Mouse (Mus musculus): ENCODE data around the gene Eif3k. TPM values are rescaled to one million over a fixed set of nuclear protein-coding genes. Genes with fewer than 3 reads are reported as not detected.
A peak's percentile ranks its signal among the peaks of the same experiment; 100 is the strongest.

Eif3k gene
- total RNA-seq, 2 experiments from 2014 or later = 201 to 212 TPM

GRCm38 (mm10) chr7:28960354-28961046, 21.2 kb downstream of the Eif3k start:
- DNase-seq (ENCODE audit: low spot score in 2 of 2) = no peak

GRCm38 (mm10) chr7:28959505-28960045, 22.1 kb downstream of the Eif3k start:
- DNase-seq (ENCODE audit: low spot score in 2 of 2) = no peak

GRCm38 (mm10) chr7:28958770-28959169, 22.9 kb downstream of the Eif3k start:
- DNase-seq (ENCODE audit: low spot score in 2 of 2) = no peak

- no peak for DNase-seq (ENCODE audit: low spot score in 2 of 2)
Measured at GRCm38 (mm10) chr7:28957997-28958725, 23.5 kb downstream of the Eif3k start.

GRCm38 (mm10) chr7:28957286-28957685, 24.4 kb downstream of the Eif3k start:
- no peak for DNase-seq (ENCODE audit: low spot score in 2 of 2)

GRCm38 (mm10) chr7:28956270-28956669, 25.4 kb downstream of the Eif3k start:
- no peak for DNase-seq (ENCODE audit: low spot score in 2 of 2)

GRCm38 (mm10) chr7:28955295-28955897, 26.3 kb downstream of the Eif3k start:
- DNase-seq (ENCODE audit: low spot score in 2 of 2) = no peak

- DNase-seq (ENCODE audit: low spot score in 2 of 2) = no peak
Measured at GRCm38 (mm10) chr7:28954773-28955172, 26.9 kb downstream of the Eif3k start.

GRCm38 (mm10) chr7:28953476-28954376, 27.9 kb downstream of the Eif3k start:
- no peak for DNase-seq (ENCODE audit: low spot score in 2 of 2)

GRCm38 (mm10) chr7:28952786-28953185, 28.9 kb downstream of the Eif3k start:
- no peak for DNase-seq (ENCODE audit: low spot score in 2 of 2)

- DNase-seq (ENCODE audit: low spot score in 2 of 2) = no peak
Measured at GRCm38 (mm10) chr7:28951764-28952163, 29.9 kb downstream of the Eif3k start.

GRCm38 (mm10) chr7:28950346-28951037, 31.2 kb downstream of the Eif3k start:
- DNase-seq (ENCODE audit: low spot score in 2 of 2) = no peak

GRCm38 (mm10) chr7:28949298-28949697, 32.4 kb downstream of the Eif3k start:
- DNase-seq (ENCODE audit: low spot score in 2 of 2) = no peak

- DNase-seq (ENCODE audit: low spot score in 2 of 2) = no peak
Measured at GRCm38 (mm10) chr7:28948746-28949145, 32.9 kb downstream of the Eif3k start.

- no peak for DNase-seq (ENCODE audit: low spot score in 2 of 2)
Measured at GRCm38 (mm10) chr7:28946271-28946610, 35.4 kb downstream of the Eif3k start.

- DNase-seq (ENCODE audit: low spot score in 2 of 2) = no peak
Measured at GRCm38 (mm10) chr7:28945416-28946270, 36.0 kb downstream of the Eif3k start.

- no peak for DNase-seq (ENCODE audit: low spot score in 2 of 2)
Measured at GRCm38 (mm10) chr7:28944756-28945415, 36.8 kb downstream of the Eif3k start.

- DNase-seq (ENCODE audit: low spot score in 2 of 2) = peak in 1 of 2 experiments; percentile 51
Measured at GRCm38 (mm10) chr7:28943451-28944180, 38.0 kb downstream of the Eif3k start.

All from layer of hippocampus, adult 18-20 months (tissue).